Mouse (Mus musculus): ENCODE results near the gene Adamtsl1. TPM values are rescaled to one million over a fixed set of nuclear protein-coding genes. Genes with fewer than 3 reads are reported as not detected.

Gene Adamtsl1
- polyA plus RNA-seq (2012; rRNA removed) = 3.1 and 6.2 TPM in 2 replicates

GRCm38 (mm10) chr4:85513792-85514191, at the start of gene Adamtsl1:
Gene Adamtsl1, plus strand, starts transcription at chr4:85514172.

